Mouse (Mus musculus) T-cell, adult 2 months (primary cell): ENCODE measurements around the gene Znrf1.
"Not testable (repeated sequence)": the region's sequence is repeated elsewhere in the genome, so short reads cannot be mapped to it uniquely, and the experiment has no call there.

Source experiments
- DNase-seq: peaks from one replicate; pipeline ENCODE4 v3.0.0; 2022; ENCODE audit warnings: low spot score

The Znrf1 gene

GRCm38 (mm10) chr8:111536031-111536977, at the start of gene Znrf1:
Gene Znrf1 (plus strand): TSS chr8:111536097.
- peak; percentile 67 for DNase-seq

GRCm38 (mm10) chr8:111490034-111490591, 45.8 kb upstream of the Znrf1 start:
- DNase-seq: no peak

- no peak for DNase-seq
These were observed 44.7 kb upstream of the Znrf1 start for GRCm38 (mm10) chr8:111491191-111491590.

GRCm38 (mm10) chr8:111492508-111492907, 43.4 kb upstream of the Znrf1 start:
- no peak for DNase-seq

GRCm38 (mm10) chr8:111493176-111493575, 42.7 kb upstream of the Znrf1 start:
- no peak for DNase-seq

GRCm38 (mm10) chr8:111496326-111496725, 39.6 kb upstream of the Znrf1 start:
- DNase-seq: no peak

- DNase-seq: not testable (repeated sequence)
These were observed 37.6 kb upstream of the Znrf1 start for GRCm38 (mm10) chr8:111498249-111498648.

GRCm38 (mm10) chr8:111501724-111502464, 34.0 kb upstream of the Znrf1 start:
- no peak for DNase-seq

GRCm38 (mm10) chr8:111508566-111508965, 27.3 kb upstream of the Znrf1 start:
- DNase-seq: no peak

- DNase-seq: no peak
These were observed 26.6 kb upstream of the Znrf1 start for GRCm38 (mm10) chr8:111509278-111509677.

- no peak for DNase-seq
These were observed 25.5 kb upstream of the Znrf1 start for GRCm38 (mm10) chr8:111510401-111510800.

- no peak for DNase-seq
These were observed 23.0 kb upstream of the Znrf1 start for GRCm38 (mm10) chr8:111512941-111513340.

- no peak for DNase-seq
These were observed 22.5 kb upstream of the Znrf1 start for GRCm38 (mm10) chr8:111513446-111513845.

- no peak for DNase-seq
These were observed 19.4 kb upstream of the Znrf1 start for GRCm38 (mm10) chr8:111516451-111517035.

- DNase-seq: no peak
These were observed 18.4 kb upstream of the Znrf1 start for GRCm38 (mm10) chr8:111517466-111517865.

- peak; percentile 98 for DNase-seq
These were observed 14.0 kb upstream of the Znrf1 start, which contains the start of gene Wdr59 for GRCm38 (mm10) chr8:111521713-111522429. Gene Wdr59 (minus strand): TSS chr8:111522092.

- no peak for DNase-seq
These were observed 9.4 kb upstream of the Znrf1 start for GRCm38 (mm10) chr8:111526403-111527024.

GRCm38 (mm10) chr8:111527149-111527548, 8.7 kb upstream of the Znrf1 start:
- peak; percentile 79 for DNase-seq

GRCm38 (mm10) chr8:111528071-111528470, 7.8 kb upstream of the Znrf1 start:
- DNase-seq: no peak

- DNase-seq: no peak
These were observed 4.7 kb upstream of the Znrf1 start for GRCm38 (mm10) chr8:111531191-111531590.

GRCm38 (mm10) chr8:111531621-111532020, 4.3 kb upstream of the Znrf1 start:
- DNase-seq: no peak
